Mouse (Mus musculus) MN1 (cell line): ENCODE results near the gene Arrdc1.

Source experiments
- DNase-seq: peaks from one replicate; pipeline ENCODE4 v3.0.0-alpha.2; 2016; ENCODE audit warnings: low spot score

Gene Arrdc1

GRCm38 (mm10) chr2:24923561-24923960 is 11.5 kb downstream of the Arrdc1 start:
- DNase-seq = peak; percentile 39

DNA sequence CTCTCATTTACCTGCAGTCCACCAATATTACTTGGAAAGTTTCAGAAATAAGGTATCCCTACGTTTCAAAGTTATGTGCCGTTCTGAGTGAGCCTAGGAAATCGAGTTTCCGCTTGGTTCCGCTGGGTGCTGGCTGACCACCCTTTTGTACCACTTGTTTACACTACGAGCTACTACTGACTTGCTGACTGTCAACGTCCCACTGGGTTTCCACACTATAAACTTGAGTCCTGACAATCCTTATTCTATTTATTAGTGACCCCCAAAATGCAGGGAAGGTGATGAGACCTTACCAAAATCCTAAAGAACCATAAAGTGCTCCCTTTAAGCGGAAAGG is 15.2 kb downstream of the Arrdc1 start:
- DNase-seq = no peak

DNA sequence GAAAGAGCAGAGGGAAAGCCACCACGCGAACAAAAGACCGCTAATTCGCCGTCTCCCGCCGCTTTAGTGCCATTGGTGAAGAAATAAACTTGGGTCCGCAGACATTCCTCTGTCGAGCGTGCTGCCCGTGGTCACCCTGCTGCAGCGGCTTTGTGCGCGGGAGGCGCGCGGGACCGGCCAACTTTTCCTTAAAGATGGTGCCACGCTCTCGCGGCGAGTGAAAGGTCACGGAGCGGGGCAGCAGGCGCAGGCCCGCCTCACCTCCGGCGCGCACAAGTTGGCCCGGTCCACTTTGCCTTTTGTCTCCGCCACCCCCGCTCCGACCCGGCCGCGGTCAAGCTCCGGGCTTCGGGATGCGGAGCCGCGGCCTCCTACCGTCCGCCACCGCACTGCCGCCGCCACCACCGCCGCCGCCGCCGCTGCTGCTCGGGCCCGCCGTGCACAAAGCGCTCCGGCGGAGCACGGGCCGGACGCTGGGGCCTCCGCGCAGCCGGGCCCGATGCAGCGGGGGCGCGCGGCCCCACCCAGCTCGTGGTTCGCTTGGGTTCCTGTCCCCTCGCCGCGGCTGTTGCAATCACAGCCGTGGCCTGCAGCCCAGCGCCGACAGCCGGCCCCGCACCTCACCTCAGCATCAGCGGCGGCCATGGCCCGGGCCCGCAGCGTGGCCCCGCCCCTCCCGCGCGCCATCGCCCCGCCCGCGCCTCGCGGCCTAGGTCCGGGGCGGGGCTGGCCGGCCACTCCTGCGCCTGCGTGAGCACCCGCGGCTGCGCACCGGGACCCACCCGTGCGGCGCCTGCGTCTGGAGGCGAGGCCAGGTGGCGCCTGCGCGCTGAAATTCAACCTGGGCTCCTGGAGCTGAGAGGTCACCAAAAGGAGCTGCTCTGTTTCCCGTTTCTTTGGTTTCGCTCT is 15.9 kb downstream of the Arrdc1 start, which contains the start of gene Ehmt1:
Ehmt1 (minus strand) TSS at position 685 of the 909 bp plus-strand sequence.
- DNase-seq = peak; percentile 95

DNA sequence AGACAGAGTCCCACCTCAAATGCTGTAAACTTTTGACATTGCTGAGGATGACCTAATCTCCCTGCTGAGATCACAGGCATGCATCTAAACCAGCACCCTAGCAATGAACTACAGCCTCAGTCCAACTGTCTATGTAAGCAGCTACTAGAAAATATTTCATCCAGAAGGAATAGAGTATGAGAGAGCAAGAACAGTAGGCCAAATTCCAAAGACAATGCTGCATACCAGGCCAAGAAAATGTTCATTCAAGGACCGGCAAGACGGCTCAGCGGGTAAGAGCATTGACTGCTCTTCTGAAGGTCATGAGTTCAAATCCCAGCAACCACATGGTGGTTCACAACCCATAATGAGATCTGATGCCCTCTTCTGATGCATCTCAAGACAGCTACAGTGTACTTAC is 20.3 kb downstream of the Arrdc1 start:
- no peak for DNase-seq

DNA sequence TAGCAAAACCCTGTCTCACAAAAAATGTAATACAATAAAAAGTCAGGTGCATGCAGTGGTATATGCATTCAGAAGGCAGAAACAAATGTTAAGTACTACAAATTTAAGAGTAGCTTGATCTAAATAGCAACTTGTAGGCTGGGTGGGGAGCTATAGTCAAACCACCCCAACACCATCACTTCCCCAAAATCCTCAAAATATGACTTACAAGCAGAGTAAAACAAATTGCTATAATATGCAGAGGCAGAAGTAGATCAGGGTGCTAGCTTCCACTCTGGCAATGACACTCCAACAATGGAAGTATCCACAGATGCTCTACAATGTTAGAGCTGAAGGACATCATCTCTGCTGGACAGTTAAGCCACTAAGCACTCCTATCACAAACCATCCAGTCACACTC is 22.5 kb downstream of the Arrdc1 start:
- DNase-seq = no peak

GRCm38 (mm10) chr2:24912189-24912588 is 22.9 kb downstream of the Arrdc1 start:
- no peak for DNase-seq

DNA sequence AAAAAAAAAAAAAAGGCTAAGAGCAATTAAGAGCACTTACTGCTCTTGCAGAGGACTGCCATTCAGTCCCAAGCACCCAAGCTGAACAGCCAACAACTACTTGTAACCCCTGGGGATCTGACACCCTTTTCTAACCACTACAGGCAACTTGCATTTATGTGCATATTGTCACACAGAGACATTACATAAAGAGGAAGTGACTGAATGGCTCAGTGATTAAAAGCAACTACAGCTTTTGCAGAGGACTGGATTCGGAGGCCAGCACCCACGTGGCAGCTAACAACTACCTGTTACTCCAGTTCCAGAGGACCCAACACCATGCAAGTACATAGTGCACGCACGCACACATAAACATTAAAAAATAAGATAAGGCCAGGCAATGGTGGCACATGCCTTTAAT is 24.6 kb downstream of the Arrdc1 start:
- no peak for DNase-seq

DNA sequence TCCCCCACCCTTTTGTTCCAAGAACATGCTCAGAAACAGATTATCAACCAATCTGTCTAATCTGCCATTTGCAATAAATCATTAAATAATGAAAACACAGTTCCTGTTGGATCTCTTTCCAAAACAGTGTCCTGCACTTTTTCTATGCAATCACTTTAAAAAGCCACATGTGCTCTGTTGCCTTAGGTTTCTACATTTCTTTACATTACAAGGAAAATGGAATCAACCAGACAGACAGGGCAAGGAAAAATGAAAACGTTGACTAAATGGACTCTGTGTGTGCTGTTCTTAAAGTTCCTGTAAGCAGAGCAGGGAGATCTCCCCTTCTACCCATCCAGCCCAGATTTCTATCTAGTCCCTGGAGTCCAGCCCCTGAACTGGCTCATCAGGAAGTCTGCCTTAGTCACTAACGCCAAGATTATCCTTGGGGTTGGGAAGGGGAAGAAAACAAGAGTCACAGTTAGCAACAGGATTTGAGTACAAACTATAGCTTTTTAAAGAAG is 29.3 kb downstream of the Arrdc1 start:
- DNase-seq = peak; percentile 74

DNA sequence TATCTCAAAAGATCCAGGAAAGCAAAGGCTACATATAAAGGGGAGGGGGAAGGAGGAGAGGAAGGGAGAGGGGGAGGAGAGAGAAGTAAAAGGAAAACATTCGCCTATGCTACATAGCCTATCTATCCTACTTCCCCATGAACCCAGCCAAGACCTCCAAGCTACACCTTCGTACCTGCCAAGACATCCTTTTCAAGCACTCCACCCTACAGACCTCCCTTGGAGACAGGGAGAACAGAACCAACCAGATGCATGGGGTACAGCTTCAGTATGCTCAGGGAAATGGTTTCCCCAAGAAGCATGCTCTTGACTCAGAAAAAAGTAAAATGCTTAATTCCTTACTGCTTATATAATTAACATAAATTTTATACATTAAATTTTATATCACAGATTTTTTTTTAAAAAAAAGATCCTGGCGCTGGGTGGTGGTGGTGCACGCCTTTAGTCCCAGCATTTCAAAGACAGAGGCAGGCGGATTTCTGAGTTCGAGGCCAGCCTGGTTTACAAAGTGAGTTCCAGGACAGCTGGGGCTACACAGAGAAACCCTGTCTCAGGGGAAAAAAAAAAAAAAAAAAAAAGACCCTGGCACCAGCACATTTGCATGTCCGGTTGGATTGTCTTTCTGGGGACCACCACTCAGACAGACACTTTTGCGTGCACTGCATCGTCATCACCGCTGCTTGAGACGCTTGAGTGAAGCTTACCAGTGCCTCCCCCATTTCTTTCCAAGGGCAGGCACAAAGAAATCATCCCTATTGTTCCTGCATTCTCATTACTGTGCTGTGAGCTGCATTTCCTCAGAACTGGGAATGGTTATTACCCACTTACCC is 30.0 kb downstream of the Arrdc1 start:
- DNase-seq = no peak

DNA sequence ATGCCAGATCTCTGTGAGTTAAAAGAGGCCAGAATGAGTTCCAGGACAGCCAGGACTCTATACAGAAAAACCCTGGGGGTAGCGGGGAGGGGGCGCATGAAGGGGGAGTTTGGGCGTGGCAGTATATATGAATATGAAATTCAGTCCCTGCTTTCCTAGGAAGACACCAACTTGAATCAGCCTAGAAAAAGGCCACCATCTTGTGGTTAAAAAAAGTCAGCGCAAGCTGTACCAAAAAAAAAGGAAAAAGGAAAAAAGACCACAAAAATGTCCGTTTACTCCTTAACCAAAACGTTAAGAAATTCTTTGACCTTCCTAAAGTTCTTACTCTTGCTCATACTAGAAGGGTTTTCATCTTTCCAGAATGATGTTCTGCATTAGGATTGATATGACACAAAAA is 32.1 kb downstream of the Arrdc1 start:
- no peak for DNase-seq

DNA sequence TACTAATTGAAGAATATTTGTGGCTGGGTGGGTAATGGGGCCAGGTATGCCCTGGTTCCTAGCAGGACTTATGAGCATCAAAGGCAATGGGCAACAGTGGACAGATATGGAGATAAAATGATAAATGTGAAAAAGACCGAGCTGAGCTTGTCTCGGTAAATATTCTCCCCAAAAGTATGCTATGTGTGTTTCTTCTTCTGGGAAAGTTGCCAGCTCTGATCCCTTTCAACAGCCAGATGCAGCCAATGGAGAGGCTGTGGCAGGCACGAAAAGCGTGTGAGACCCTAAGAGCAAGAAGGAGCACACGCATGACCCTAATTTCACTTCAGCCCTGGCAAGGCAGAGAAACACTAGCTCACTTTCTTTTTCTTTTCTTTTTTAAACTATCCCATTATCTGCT is 34.0 kb downstream of the Arrdc1 start:
- DNase-seq = no peak

DNA sequence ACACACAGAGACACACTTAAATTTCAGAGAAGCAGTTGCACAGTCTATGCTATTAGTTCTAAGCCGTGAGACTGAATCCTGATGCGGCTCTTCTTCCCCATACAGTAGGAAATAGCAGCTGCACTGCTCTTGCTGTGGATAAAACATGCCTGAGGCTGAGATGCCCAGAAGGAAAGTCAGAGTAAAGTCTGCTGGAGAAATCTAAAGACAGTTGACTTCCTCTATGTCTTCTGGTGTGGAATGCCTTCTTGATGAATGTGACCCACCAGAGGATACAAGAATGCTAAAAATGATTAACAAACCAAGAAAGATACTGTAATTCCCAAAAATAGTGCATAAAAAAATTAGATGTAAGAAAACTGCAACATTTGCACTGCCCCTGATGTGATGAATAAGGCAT is 35.8 kb downstream of the Arrdc1 start:
- no peak for DNase-seq

GRCm38 (mm10) chr2:24896761-24897160 is 38.3 kb downstream of the Arrdc1 start:
- no peak for DNase-seq

- DNase-seq = no peak
Observed at GRCm38 (mm10) chr2:24894211-24894610, 40.8 kb downstream of the Arrdc1 start.

- no peak for DNase-seq
Observed at GRCm38 (mm10) chr2:24892318-24892717, 42.7 kb downstream of the Arrdc1 start.

GRCm38 (mm10) chr2:24890541-24891447 is 44.3 kb downstream of the Arrdc1 start:
- DNase-seq = no peak

DNA sequence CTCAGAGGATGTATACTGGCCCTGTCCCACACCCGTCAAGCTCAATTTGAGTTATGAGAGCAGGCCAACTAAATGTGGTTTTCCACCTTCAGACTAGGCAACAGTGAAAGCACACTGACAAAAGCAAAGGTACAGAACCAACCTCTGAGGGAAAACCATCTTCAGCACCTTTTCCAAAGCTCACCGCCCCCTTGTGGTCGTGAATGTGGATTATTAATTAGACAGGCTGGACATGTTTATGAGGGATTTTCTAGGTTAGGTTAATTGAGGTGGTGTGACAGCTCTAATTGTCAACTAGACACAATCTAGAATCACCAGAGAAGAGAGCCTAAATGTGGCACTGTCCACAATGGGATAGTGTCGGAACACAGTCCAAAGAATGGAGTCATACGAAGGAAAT is 46.2 kb downstream of the Arrdc1 start:
- DNase-seq = no peak

- no peak for DNase-seq
Observed at GRCm38 (mm10) chr2:24880686-24881085, 54.4 kb downstream of the Arrdc1 start.
